Mouse (Mus musculus): Measurements from ENCODE around the gene Agtpbp1. TPM values are rescaled to one million over a fixed set of nuclear protein-coding genes. Genes with fewer than 3 reads are reported as not detected.

Agtpbp1 gene
- 10.6 and 11.6 TPM in 2 replicates for polyA plus RNA-seq (2014; fragmentation: Nextera tagmentation; extraction: Ambion mirVana)

GRCm38 (mm10) chr13:59584947-59585647 lies at the start of gene Agtpbp1, which contains the start of gene Naa35:
TSS of gene Agtpbp1 (minus strand) at chr13:59585227.
TSS of gene Naa35 (plus strand) at chr13:59585259.
- peak within 1 kb of the TSS; percentile 84 for H3K9ac ChIP-seq (ENCODE audit: low read length)
- peak within 1 kb of the TSS; percentile 55 for H3K4me2 ChIP-seq (ENCODE audit: low read depth, severe bottlenecking)
- H3K27ac ChIP-seq (replicated peaks; ENCODE audit: low read depth, low read length): peak within 1 kb of the TSS; percentile 36
- WGBS: under 1% methylated on average over 81 of the region's 83 CpGs
- peak within 1 kb of the TSS; percentile 89 for H3K4me3 ChIP-seq (ENCODE audit: low read depth, low read length)
- no peaks in the 10 kb centered on the region for H3K9me3 ChIP-seq (ENCODE audit: control insufficient read depth, low read length)
- DNase-seq (ENCODE audit: low spot score) (peak; percentile 100), ATAC-seq (ENCODE audit: insufficient number of reproducible peaks, low FRiP score, low TSS enrichment, low read depth) (peak; percentile 96)
- no peaks in the 10 kb centered on the region for H3K27me3 ChIP-seq (ENCODE audit: control insufficient read depth, insufficient read depth, low read length)
- peaks cover 9% of the 10 kb centered on the region; the same call in 1 of the 2 replicates for H3K4me1 ChIP-seq (ENCODE audit: control insufficient read depth, insufficient read depth, low read length)
- peaks cover 3% of the 10 kb centered on the region; the same call in 1 of the 2 replicates for H3K36me3 ChIP-seq (ENCODE audit: control insufficient read depth, insufficient read depth, low read length)

GRCm38 (mm10) chr13:59634637-59635036 lies 49.6 kb upstream of the Agtpbp1 start:
- WGBS: 78% methylated on average over 5 of the region's 5 CpGs
- Histone ChIP-seq H3K4me3 (ENCODE audit: low read depth, low read length) (no peak overlapping the region), H3K36me3 (ENCODE audit: control insufficient read depth, insufficient read depth, low read length) (peaks cover 22% of the 10 kb centered on the region), H3K27me3 (ENCODE audit: control insufficient read depth, insufficient read depth, low read length) (no peaks in the 10 kb centered on the region), H3K9ac (ENCODE audit: low read length) (no peak overlapping the region), H3K4me1 (ENCODE audit: control insufficient read depth, insufficient read depth, low read length) (no peaks in the 10 kb centered on the region), H3K4me2 (ENCODE audit: low read depth, severe bottlenecking) (no peak overlapping the region), H3K9me3 (ENCODE audit: control insufficient read depth, low read length) (no peaks in the 10 kb centered on the region), H3K27ac (replicated peaks; ENCODE audit: low read depth, low read length) (no peak overlapping the region)
- no peak for ATAC-seq (ENCODE audit: insufficient number of reproducible peaks, low FRiP score, low TSS enrichment, low read depth)
- no peak for DNase-seq (ENCODE audit: low spot score)

- DNase-seq (ENCODE audit: low spot score) (no peak), ATAC-seq (ENCODE audit: insufficient number of reproducible peaks, low FRiP score, low TSS enrichment, low read depth) (no peak)
- WGBS: 88% methylated on average over 7 of the region's 7 CpGs
- Histone ChIP-seq H3K27me3 (ENCODE audit: control insufficient read depth, insufficient read depth, low read length) (no peaks in the 10 kb centered on the region), H3K9ac (ENCODE audit: low read length) (no peak overlapping the region), H3K4me3 (ENCODE audit: low read depth, low read length) (no peak overlapping the region), H3K27ac (replicated peaks; ENCODE audit: low read depth, low read length) (no peak overlapping the region), H3K4me1 (ENCODE audit: control insufficient read depth, insufficient read depth, low read length) (no peaks in the 10 kb centered on the region), H3K36me3 (ENCODE audit: control insufficient read depth, insufficient read depth, low read length) (peaks cover 12% of the 10 kb centered on the region), H3K4me2 (ENCODE audit: low read depth, severe bottlenecking) (no peak overlapping the region), H3K9me3 (ENCODE audit: control insufficient read depth, low read length) (no peaks in the 10 kb centered on the region)
Measured at GRCm38 (mm10) chr13:59626739-59627138, 41.7 kb upstream of the Agtpbp1 start.

- H3K27me3 ChIP-seq (ENCODE audit: control insufficient read depth, insufficient read depth, low read length): no peaks in the 10 kb centered on the region
- peaks cover 12% of the 10 kb centered on the region for H3K36me3 ChIP-seq (ENCODE audit: control insufficient read depth, insufficient read depth, low read length)
- no peak overlapping the region for H3K9ac ChIP-seq (ENCODE audit: low read length)
- no peaks in the 10 kb centered on the region for H3K9me3 ChIP-seq (ENCODE audit: control insufficient read depth, low read length)
- ATAC-seq (ENCODE audit: insufficient number of reproducible peaks, low FRiP score, low TSS enrichment, low read depth): no peak
- no peak for DNase-seq (ENCODE audit: low spot score)
- no peaks in the 10 kb centered on the region for H3K4me1 ChIP-seq (ENCODE audit: control insufficient read depth, insufficient read depth, low read length)
- no peak overlapping the region for H3K4me2 ChIP-seq (ENCODE audit: low read depth, severe bottlenecking)
- no peak overlapping the region for H3K27ac ChIP-seq (replicated peaks; ENCODE audit: low read depth, low read length)
- WGBS: 81% methylated on average over 5 of the region's 5 CpGs
- no peak overlapping the region for H3K4me3 ChIP-seq (ENCODE audit: low read depth, low read length)
Measured at GRCm38 (mm10) chr13:59624903-59625302, 39.9 kb upstream of the Agtpbp1 start.

GRCm38 (mm10) chr13:59624389-59624788 lies 39.4 kb upstream of the Agtpbp1 start:
- Histone ChIP-seq H3K36me3 (ENCODE audit: control insufficient read depth, insufficient read depth, low read length) (peaks cover 12% of the 10 kb centered on the region), H3K4me3 (ENCODE audit: low read depth, low read length) (no peak overlapping the region), H3K9me3 (ENCODE audit: control insufficient read depth, low read length) (no peaks in the 10 kb centered on the region), H3K27ac (replicated peaks; ENCODE audit: low read depth, low read length) (no peak overlapping the region), H3K9ac (ENCODE audit: low read length) (no peak overlapping the region), H3K27me3 (ENCODE audit: control insufficient read depth, insufficient read depth, low read length) (no peaks in the 10 kb centered on the region), H3K4me1 (ENCODE audit: control insufficient read depth, insufficient read depth, low read length) (no peaks in the 10 kb centered on the region), H3K4me2 (ENCODE audit: low read depth, severe bottlenecking) (no peak overlapping the region)
- 80% methylated on average over 3 of the region's 3 CpGs for WGBS
- ATAC-seq (ENCODE audit: insufficient number of reproducible peaks, low FRiP score, low TSS enrichment, low read depth): no peak
- no peak for DNase-seq (ENCODE audit: low spot score)

- DNase-seq (ENCODE audit: low spot score) (no peak), ATAC-seq (ENCODE audit: insufficient number of reproducible peaks, low FRiP score, low TSS enrichment, low read depth) (no peak)
- peaks cover 15% of the 10 kb centered on the region; the same call in 1 of the 2 replicates for H3K36me3 ChIP-seq (ENCODE audit: control insufficient read depth, insufficient read depth, low read length)
- H3K27ac ChIP-seq (replicated peaks; ENCODE audit: low read depth, low read length): no peak overlapping the region
- H3K4me3 ChIP-seq (ENCODE audit: low read depth, low read length): no peak overlapping the region
- WGBS: 85% methylated on average over 7 of the region's 7 CpGs
- no peaks in the 10 kb centered on the region for H3K9me3 ChIP-seq (ENCODE audit: control insufficient read depth, low read length)
- H3K9ac ChIP-seq (ENCODE audit: low read length): no peak overlapping the region
- no peaks in the 10 kb centered on the region for H3K4me1 ChIP-seq (ENCODE audit: control insufficient read depth, insufficient read depth, low read length)
- H3K4me2 ChIP-seq (ENCODE audit: low read depth, severe bottlenecking): no peak overlapping the region
- H3K27me3 ChIP-seq (ENCODE audit: control insufficient read depth, insufficient read depth, low read length): no peaks in the 10 kb centered on the region
Measured at GRCm38 (mm10) chr13:59621643-59622489, 36.8 kb upstream of the Agtpbp1 start.

- peaks cover 10% of the 10 kb centered on the region; the same call in 1 of the 2 replicates for H3K36me3 ChIP-seq (ENCODE audit: control insufficient read depth, insufficient read depth, low read length)
- WGBS: 89% methylated on average over 6 of the region's 6 CpGs
- H3K9ac ChIP-seq (ENCODE audit: low read length): no peak overlapping the region
Measured at GRCm38 (mm10) chr13:59618463-59618862, 33.4 kb upstream of the Agtpbp1 start.

GRCm38 (mm10) chr13:59615554-59615953 lies 30.5 kb upstream of the Agtpbp1 start:
- DNase-seq (ENCODE audit: low spot score) (no peak), ATAC-seq (ENCODE audit: insufficient number of reproducible peaks, low FRiP score, low TSS enrichment, low read depth) (no peak)
- Histone ChIP-seq H3K9ac (ENCODE audit: low read length) (no peak overlapping the region), H3K27ac (replicated peaks; ENCODE audit: low read depth, low read length) (no peak overlapping the region), H3K36me3 (ENCODE audit: control insufficient read depth, insufficient read depth, low read length) (peaks cover 10% of the 10 kb centered on the region; the same call in 1 of the 2 replicates), H3K4me2 (ENCODE audit: low read depth, severe bottlenecking) (no peak overlapping the region), H3K4me1 (ENCODE audit: control insufficient read depth, insufficient read depth, low read length) (no peaks in the 10 kb centered on the region), H3K27me3 (ENCODE audit: control insufficient read depth, insufficient read depth, low read length) (no peaks in the 10 kb centered on the region), H3K9me3 (ENCODE audit: control insufficient read depth, low read length) (no peaks in the 10 kb centered on the region), H3K4me3 (ENCODE audit: low read depth, low read length) (no peak overlapping the region)
- 93% methylated on average over 4 of the region's 4 CpGs for WGBS

More at GRCm38 (mm10) chr13:59618463-59618862, 33.4 kb upstream of the Agtpbp1 start:
- no peak overlapping the region for H3K4me2 ChIP-seq (ENCODE audit: low read depth, severe bottlenecking)
- H3K9me3 ChIP-seq (ENCODE audit: control insufficient read depth, low read length): no peaks in the 10 kb centered on the region
- no peaks in the 10 kb centered on the region for H3K27me3 ChIP-seq (ENCODE audit: control insufficient read depth, insufficient read depth, low read length)
- DNase-seq (ENCODE audit: low spot score): no peak
- no peak overlapping the region for H3K27ac ChIP-seq (replicated peaks; ENCODE audit: low read depth, low read length)
- no peak overlapping the region for H3K4me3 ChIP-seq (ENCODE audit: low read depth, low read length)
- ATAC-seq (ENCODE audit: insufficient number of reproducible peaks, low FRiP score, low TSS enrichment, low read depth): no peak
- no peaks in the 10 kb centered on the region for H3K4me1 ChIP-seq (ENCODE audit: control insufficient read depth, insufficient read depth, low read length)

Data from limb, embryonic 11.5 days (tissue).